Mouse (Mus musculus) stomach, postnatal 0 days (tissue): Measurements from ENCODE around the gene Palld.

Source experiments
- CTCF ChIP-seq: IDR thresholded peaks from 2 replicates; pipeline ENCODE4 v1.5.1; 2016; ENCODE audit warnings: antibody characterized with exemption, low read depth, mild to moderate bottlenecking, moderate library complexity
- EP300 ChIP-seq: optimal IDR thresholded peaks from 2 replicates; pipeline ENCODE3; 2016; ENCODE audit warnings: antibody characterized with exemption

DNA sequence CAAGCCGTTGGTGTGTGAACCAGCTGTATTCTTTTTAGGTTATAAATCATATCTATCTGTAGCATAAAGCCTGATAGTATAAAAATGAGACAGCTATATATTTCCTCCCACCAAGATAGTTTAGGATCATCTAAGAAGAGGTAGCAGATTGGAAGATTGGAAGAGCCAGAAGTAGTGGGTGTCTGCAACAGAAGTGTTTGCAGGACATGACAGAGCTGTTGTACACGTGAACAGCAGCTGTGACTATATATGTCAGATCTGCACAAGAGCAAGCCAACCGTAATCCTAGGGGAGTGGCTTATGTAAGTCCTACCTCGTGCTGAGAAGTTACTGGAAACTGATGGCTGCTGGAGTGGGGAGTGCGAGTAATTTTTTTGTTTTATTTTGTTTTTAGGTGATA, 240.9 kb downstream of the Palld start:
- no peak for TF ChIP-seq CTCF
- TF ChIP-seq EP300, result no peak
